Mouse (Mus musculus) hindbrain, embryonic 13.5 days (tissue): ENCODE results near the gene 2410004B18Rik. TPM values are rescaled to one million over a fixed set of nuclear protein-coding genes. Genes with fewer than 3 reads are reported as not detected.

Experiments
- ATAC-seq: fragments of 200-750 bp; cut with Nextera tagmentation; 2 replicates; pipeline ENCODE4 v1.8.0; 2017; ENCODE audit warnings: moderate TSS enrichment; ENCODE audit not compliant: low FRiP score
- H3K27ac ChIP-seq: fragments of 300-500 bp; sonication (generic); 2 replicates; pipeline ENCODE4 v1.5.1; 2015; ENCODE audit warnings: inconsistent platforms, mild to moderate bottlenecking, moderate library complexity
- H3K27me3 ChIP-seq: fragments of 300-500 bp; sonication (generic); 2 replicates; pipeline ENCODE4 v1.6.1; 2015; ENCODE audit warnings: mild to moderate bottlenecking, inconsistent platforms
- H3K36me3 ChIP-seq: fragments of 300-500 bp; sonication (generic); 2 replicates; pipeline ENCODE4 v1.6.1; 2015; ENCODE audit warnings: mild to moderate bottlenecking, inconsistent platforms
- H3K4me1 ChIP-seq: fragments of 300-500 bp; sonication (generic); replicated peaks from 2 replicates; pipeline ENCODE4 v1.6.1; 2015; ENCODE audit warnings: inconsistent platforms
- H3K4me2 ChIP-seq: fragments of 300-500 bp; sonication (generic); 2 replicates; pipeline ENCODE4 v1.6.1; 2015; ENCODE audit warnings: inconsistent platforms, mild to moderate bottlenecking, moderate library complexity
- H3K4me3 ChIP-seq: fragments of 300-500 bp; sonication (generic); 2 replicates; pipeline ENCODE4 v1.5.1; 2015; ENCODE audit warnings: mild to moderate bottlenecking, inconsistent platforms
- H3K9ac ChIP-seq: fragments of 300-500 bp; sonication (generic); 2 replicates; pipeline ENCODE4 v1.6.1; 2015; ENCODE audit warnings: mild to moderate bottlenecking, inconsistent platforms
- H3K9me3 ChIP-seq: fragments of 300-500 bp; sonication (generic); 2 replicates; pipeline ENCODE4 v1.6.1; 2016; ENCODE audit warnings: inconsistent platforms
- WGBS: fragments of 180-500 bp; shearing (Covaris S2); methylation state at CpG from one replicate; pipeline ENCODE4 v1.1.7; 2015; 5-methylcytosine and 5-hydroxymethylcytosine counted together
- polyA plus RNA-seq: library from polyadenylated mRNA; unstranded; fragments of >200 nt; fragmentation: Nextera tagmentation; extraction: Ambion mirVana; gene quantifications from 2 replicates; pipeline ENCODE4 v1.2.1, GENCODE M21; 2015

2410004B18Rik gene
- polyA plus RNA-seq, 1 experiment from 2014 or later, result 74.1 TPM

DNA sequence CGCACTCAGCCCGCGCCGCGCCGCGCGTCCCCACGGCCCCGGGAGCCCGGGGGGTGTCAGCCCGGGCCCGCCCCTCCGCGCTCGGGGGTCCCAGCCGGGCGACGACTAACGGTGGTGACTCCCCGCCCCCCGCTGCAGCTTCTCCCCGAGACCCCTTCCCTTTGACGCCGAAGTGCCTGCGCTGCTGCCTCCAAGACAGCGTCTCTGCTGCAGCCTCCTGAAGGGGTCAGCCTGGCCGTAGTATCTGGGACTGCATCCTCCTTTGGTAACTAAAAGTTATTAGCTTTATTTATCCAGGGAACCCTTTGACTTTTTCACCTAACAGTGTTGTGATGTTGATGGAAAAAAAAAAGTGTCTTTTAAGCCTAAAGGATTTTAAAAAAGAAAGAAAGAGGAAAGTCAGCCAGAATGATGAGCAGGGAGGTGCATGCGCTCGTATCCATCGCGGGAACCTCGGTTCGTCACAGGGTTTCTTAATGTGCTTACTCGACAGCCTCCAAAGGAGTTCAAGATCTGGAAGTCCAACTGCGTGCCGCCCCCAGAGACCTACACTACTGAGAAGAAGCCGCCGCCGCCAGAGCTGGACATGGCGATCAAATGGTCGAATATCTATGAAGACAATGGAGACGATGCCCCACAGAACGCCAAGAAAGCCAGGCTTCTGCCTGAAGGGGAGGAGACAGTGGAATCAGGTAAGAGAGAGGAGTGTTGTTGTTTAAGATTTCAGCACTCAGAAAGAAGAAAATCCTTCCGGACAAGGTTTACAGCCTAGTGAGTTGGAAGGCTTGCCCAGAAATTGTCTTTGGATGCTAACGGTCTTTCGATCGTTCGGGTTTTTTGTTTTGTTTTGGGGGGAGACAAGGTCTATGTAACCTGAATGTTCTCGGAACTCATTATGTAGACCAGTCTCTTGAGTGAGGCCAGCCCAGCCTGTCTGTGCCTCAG, 863 bp downstream of the 2410004B18Rik start:
- peak overlapping the region; percentile 84 for H3K4me2 ChIP-seq
- peak; percentile 47 for ATAC-seq
- H3K4me1 ChIP-seq, result peaks cover 39% of the 10 kb centered on the region
- H3K27me3 ChIP-seq, result no peaks in the 10 kb centered on the region
- 18% methylated on average over 48 of the region's 50 CpGs for WGBS
- H3K9me3 ChIP-seq, result no peaks in the 10 kb centered on the region
- peak overlapping the region; percentile 84 for H3K27ac ChIP-seq
- peak overlapping the region; percentile 99 for H3K4me3 ChIP-seq
- H3K9ac ChIP-seq, result peak overlapping the region; percentile 96
- H3K36me3 ChIP-seq, result peaks cover 18% of the 10 kb centered on the region

DNA sequence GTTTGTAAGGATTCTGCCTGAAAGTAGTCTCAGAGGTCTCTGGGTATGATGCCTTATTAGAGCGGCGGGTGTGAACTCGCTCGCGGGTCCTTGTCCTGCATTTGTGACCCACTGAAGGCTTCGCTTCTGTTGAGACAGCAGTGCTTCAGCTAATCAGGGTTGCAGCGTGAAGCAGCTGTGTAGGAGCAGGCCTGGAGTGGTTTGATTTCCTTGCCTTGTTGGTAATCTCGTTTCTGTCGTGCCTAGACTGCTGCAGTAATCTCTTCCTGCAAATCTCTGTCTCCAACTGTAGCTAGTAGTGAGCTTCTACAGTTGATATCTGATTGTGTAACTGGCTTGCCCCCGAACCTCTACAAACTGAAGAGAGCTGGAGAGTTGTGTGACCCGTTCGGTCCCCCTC, 1.6 kb downstream of the 2410004B18Rik start:
- 86% methylated on average over 12 of the region's 12 CpGs for WGBS
- Histone ChIP-seq H3K4me1 (peaks cover 39% of the 10 kb centered on the region), H3K27ac (no peak overlapping the region), H3K4me2 (peak overlapping the region; percentile 84), H3K36me3 (peaks cover 22% of the 10 kb centered on the region), H3K9me3 (no peaks in the 10 kb centered on the region), H3K27me3 (no peaks in the 10 kb centered on the region), H3K4me3 (peak overlapping the region; percentile 99), H3K9ac (peak overlapping the region; percentile 96; the same call in 1 of the 2 replicates)
- no peak for ATAC-seq

DNA sequence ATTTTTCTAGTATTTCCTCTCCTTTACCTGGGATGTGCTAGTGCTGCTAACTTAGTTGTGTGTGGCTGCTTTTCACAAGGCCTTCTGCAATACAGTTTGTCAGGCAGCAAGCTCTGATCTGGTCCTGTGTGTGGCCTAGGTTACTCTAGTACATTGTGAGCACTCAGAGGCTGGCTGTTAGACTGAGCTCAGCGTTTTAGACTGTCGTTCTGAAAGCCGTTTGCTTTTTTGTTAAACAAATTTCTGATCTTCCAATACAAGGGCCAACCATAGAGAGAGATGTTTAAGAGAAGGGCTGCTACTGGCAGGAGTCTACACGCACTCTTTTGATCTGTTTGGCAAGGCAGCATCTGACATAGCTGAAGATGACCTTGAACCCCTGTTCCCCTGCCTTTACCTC, 2.2 kb downstream of the 2410004B18Rik start:
- Histone ChIP-seq H3K27ac (no peak overlapping the region), H3K4me2 (peak overlapping the region; percentile 84; the same call in 1 of the 2 replicates), H3K9me3 (no peaks in the 10 kb centered on the region), H3K4me3 (peak overlapping the region; percentile 99; the same call in 1 of the 2 replicates), H3K4me1 (peaks cover 39% of the 10 kb centered on the region), H3K27me3 (no peaks in the 10 kb centered on the region), H3K36me3 (peaks cover 28% of the 10 kb centered on the region), H3K9ac (0 out of 2 replicates have a peak overlapping the region, but pooled peaks have one; percentile 29)
- 85% methylated on average over 4 of the region's 4 CpGs for WGBS
- ATAC-seq, result no peak

DNA sequence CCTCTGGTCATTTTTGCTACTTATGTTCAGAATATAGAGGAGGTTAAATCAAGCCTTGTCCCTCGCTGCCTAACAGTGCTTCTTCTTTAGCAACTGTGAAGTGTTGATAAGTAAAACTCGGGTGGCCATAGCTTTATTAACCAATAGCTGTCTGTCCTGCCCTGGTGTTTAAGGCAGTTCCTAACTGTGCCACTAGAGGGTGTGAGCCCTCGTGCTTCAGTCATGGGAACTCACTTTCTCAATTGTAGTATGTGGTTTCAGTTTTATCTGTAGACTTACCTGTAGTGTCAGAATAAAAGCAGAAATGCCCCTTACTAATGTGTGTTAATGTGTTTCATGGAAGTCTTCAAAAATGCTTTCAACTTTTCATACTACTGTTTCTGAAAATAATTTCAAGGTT, 4.2 kb downstream of the 2410004B18Rik start:
- Histone ChIP-seq H3K27ac (no peak overlapping the region), H3K9me3 (no peaks in the 10 kb centered on the region), H3K4me3 (no peak overlapping the region), H3K4me2 (no peak overlapping the region), H3K36me3 (peaks cover 32% of the 10 kb centered on the region), H3K4me1 (peaks cover 39% of the 10 kb centered on the region), H3K27me3 (no peaks in the 10 kb centered on the region), H3K9ac (no peak overlapping the region)
- 19% methylated on average over 3 of the region's 3 CpGs for WGBS
- ATAC-seq, result no peak

DNA sequence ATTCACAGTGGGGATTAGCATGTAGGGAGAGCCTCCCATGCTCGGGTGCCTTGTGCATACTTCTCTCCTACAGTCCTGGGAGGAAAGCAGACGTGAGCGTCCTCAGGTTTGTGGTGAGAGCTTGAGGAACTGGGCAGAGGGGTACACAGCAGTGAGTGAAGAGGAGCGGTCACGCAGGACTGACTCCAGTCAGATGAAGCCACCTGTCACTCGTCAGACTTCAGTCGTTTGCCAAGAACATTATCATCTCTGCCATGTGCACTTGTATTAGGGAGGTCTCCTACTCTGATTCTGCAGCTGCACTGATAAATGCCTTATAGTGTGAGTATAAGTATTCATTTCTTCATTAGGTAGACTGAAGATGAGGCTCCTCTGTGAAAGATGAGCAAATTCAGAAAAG, 6.5 kb downstream of the 2410004B18Rik start:
- 84% methylated on average over 7 of the region's 7 CpGs for WGBS
- Histone ChIP-seq H3K27me3 (0 out of 2 replicates have a peak, but pooled peaks cover 2% of the 10 kb centered on the region), H3K36me3 (peaks cover 30% of the 10 kb centered on the region), H3K4me2 (no peak overlapping the region), H3K4me1 (peaks cover 23% of the 10 kb centered on the region), H3K4me3 (no peak overlapping the region), H3K9me3 (no peaks in the 10 kb centered on the region), H3K27ac (no peak overlapping the region), H3K9ac (no peak overlapping the region)
- no peak for ATAC-seq

DNA sequence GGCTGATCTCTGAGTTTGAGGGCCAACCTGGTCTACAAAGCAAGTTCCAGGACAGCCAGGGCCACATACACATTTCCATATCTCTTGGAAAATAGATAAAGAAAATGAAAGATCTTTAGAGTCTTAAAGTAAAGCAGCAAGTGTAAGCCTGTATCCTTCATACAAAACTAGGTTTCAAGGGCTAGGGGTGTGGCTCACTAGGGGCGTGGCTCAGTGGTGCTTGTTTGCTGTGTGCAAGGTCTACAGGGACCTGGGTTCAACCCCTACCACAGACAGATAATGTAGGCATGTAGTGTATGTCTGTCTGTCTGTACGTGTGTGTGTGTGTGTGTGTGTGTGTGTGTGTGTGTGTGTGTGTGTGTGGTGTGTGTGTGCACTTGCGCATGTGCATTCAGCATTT, 8.1 kb downstream of the 2410004B18Rik start:
- Histone ChIP-seq H3K4me2 (no peak overlapping the region), H3K36me3 (peaks cover 20% of the 10 kb centered on the region), H3K9ac (no peak overlapping the region), H3K27me3 (0 out of 2 replicates have a peak, but pooled peaks cover 7% of the 10 kb centered on the region), H3K27ac (no peak overlapping the region), H3K4me1 (peaks cover 22% of the 10 kb centered on the region), H3K9me3 (no peaks in the 10 kb centered on the region), H3K4me3 (no peak overlapping the region)
- no peak for ATAC-seq
- 96% methylated on average over 3 of the region's 3 CpGs for WGBS

DNA sequence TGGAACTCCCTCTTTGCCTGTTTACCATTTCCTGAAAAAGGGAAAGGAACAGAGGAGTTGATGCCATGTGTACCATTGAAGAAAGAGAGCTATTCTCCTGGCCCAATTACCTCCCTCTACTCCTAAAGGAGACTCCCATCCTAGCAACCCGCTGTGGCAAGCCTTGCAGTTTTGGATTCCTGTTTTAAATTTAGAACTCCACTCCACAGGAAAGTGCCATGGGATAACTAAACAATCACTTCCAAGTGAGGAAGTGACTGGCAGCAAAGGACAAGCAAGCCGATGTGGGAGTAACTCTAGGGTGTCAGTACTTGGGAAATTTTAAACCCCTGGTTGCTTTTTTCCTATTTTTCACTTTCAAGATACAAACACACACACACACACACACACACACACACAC, 8.8 kb downstream of the 2410004B18Rik start:
- ATAC-seq, result no peak
- Histone ChIP-seq H3K27me3 (peaks cover 11% of the 10 kb centered on the region; the same call in 1 of the 2 replicates), H3K27ac (no peak overlapping the region), H3K4me2 (no peak overlapping the region), H3K9me3 (no peaks in the 10 kb centered on the region), H3K9ac (no peak overlapping the region), H3K4me1 (peaks cover 16% of the 10 kb centered on the region), H3K36me3 (peaks cover 18% of the 10 kb centered on the region), H3K4me3 (no peak overlapping the region)
- 73% methylated on average over 2 of the region's 2 CpGs for WGBS

DNA sequence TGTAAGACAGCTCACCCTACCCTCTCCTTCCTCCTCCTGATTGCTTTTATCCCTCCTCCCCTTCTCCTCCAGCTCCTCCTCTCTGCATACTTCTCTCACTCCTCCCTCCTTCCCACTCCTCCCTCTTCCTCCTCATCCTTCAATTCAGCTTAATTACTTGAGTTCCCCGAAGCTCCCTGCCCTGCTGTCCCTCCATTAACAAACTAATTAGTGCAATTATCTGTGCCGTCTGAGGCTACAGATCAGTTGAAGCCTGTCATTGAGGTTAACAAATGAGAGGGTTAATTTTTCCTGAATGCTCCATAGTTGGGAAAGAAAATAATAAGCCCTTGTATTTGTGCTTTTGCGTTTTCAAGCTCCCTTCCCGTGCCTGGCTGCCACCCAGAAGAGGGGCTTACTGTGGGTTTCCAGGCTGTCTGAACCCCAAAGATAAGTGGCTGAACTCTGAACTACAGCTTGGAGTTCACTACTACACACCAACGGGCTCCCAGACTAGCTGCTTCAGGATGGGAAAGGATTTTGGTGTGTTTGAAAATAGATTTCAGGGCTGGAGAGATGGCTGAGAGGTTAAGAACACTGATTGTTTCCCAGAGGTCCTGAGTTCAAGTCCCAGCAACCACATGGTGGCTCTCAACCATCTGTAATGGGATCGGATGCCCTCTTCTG, 9.9 kb downstream of the 2410004B18Rik start:
- H3K4me2 ChIP-seq, result no peak overlapping the region
- peaks cover 12% of the 10 kb centered on the region for H3K4me1 ChIP-seq
- ATAC-seq, result peak; percentile 48; the same call in 1 of the 2 replicates
- H3K27me3 ChIP-seq, result peaks cover 11% of the 10 kb centered on the region; the same call in 1 of the 2 replicates
- H3K27ac ChIP-seq, result peak overlapping the region; percentile 18; the same call in 1 of the 2 replicates
- no peak overlapping the region for H3K9ac ChIP-seq
- no peaks in the 10 kb centered on the region for H3K9me3 ChIP-seq
- WGBS, result 42% methylated on average over 6 of the region's 6 CpGs
- H3K36me3 ChIP-seq, result peaks cover 18% of the 10 kb centered on the region
- H3K4me3 ChIP-seq, result no peak overlapping the region

DNA sequence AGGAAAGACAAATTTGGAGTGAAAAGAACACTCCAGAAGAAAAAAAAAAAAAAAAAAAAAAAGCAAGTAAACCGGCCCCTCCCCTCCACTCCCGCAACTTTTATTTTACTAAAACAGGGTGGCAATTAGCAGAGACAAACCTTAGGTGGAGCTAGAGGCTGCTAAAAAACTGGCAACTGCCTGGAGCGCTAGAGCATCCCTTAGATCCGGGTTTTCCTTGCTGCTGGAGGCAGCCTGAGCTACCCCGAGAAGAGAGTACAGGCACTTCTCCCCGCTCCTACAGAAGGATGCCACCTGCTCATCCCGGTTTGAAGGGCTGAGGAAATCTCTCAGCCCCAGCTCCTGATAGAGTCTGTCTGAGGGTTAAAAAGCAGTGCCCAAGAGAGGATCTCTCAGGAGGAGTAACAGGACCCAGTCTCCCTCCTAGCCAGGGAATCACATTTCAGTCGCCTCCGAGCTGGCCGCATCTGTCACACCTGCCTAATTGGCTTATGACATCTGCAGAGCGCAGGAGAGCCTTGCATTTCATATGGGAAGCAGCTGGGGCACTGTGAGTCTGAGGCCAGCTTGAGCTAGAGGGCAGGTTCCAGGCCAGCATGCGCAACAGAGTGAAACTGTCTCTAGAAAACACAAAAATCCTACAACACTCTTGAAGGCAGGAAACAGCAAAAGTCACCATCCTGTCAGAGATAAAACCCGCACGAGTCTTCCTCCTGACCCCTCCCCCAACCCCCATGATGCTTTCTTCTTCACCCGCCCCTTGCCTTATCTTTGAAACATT, 12.4 kb downstream of the 2410004B18Rik start:
- Histone ChIP-seq H3K9ac (peak overlapping the region; percentile 58), H3K4me3 (peak overlapping the region; percentile 15; the same call in 1 of the 2 replicates)

DNA sequence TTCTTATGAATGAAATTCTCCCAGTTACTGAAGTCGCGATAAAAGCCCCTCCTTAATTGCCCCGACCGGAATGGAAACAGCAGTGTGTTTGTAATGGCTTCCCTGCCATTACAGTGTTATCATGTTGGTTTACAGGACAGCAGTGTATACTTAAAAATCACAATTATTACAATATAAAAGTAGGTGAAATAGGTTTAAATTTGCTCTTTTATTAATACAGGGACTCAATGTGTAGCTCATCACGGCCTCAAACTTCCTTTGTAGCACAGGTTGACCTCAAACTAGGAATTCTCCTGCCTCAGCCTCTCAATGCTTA, 13.0 kb downstream of the 2410004B18Rik start:
- Histone ChIP-seq H3K4me3 (no peak overlapping the region), H3K9ac (no peak overlapping the region), H3K27ac (no peak overlapping the region), H3K36me3 (no peaks in the 10 kb centered on the region), H3K27me3 (peaks cover 11% of the 10 kb centered on the region; the same call in 1 of the 2 replicates), H3K4me2 (peak overlapping the region; percentile 51; the same call in 1 of the 2 replicates), H3K4me1 (peaks cover 12% of the 10 kb centered on the region), H3K9me3 (no peaks in the 10 kb centered on the region)
- no peak for ATAC-seq
- WGBS, result 59% methylated on average over 5 of the region's 5 CpGs

More for the DNA sequence above, 12.4 kb downstream of the 2410004B18Rik start:
- Histone ChIP-seq H3K27ac (no peak overlapping the region), H3K27me3 (peaks cover 11% of the 10 kb centered on the region; the same call in 1 of the 2 replicates), H3K4me1 (peaks cover 12% of the 10 kb centered on the region), H3K36me3 (peaks cover 2% of the 10 kb centered on the region; the same call in 1 of the 2 replicates), H3K9me3 (no peaks in the 10 kb centered on the region), H3K4me2 (peak overlapping the region; percentile 51)
- WGBS, result 7% methylated on average over 15 of the region's 15 CpGs
- peak; percentile 77 for ATAC-seq

DNA sequence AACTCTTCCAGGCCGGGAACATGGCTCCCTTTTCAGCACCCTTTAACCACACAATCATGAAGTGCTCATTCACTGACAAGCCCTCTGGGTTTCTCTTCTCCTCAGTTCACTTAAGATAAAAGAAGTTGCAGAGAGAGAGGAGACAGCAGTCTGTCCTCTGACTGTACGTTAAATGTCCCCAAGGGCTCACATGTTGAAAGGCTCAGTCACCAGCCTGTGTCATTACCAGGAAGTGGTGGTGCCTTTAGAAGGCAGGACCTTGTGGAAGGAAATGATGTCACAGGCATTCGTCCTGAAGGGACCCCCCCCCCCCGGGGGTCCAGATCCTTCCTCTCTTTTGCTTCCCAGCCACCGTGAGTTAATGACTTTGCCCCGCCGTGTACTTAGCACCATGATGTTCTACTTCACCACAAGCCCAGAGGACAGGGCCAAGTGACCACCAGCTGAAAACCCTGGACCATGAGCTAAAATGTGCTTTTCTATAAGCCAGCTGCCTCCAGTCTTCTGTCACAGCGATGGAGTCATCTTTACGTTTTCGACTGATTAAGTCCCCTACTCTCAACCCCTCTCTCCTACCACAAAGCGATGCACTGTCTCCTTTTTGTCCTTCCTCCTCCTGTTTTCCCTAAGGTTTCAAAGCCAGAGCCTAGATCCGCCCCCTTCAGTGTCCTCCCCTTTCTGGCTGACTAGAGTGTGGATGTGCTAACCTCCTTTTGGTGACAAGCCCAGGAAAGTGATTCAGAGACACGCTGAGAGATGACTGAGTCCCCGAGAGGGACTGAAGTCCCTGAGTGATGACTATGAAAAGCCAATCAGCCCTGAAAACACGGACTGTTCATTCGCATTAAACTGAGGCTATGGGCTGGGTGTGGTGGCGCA, 13.7 kb downstream of the 2410004B18Rik start:
- no peak for ATAC-seq
- Histone ChIP-seq H3K4me1 (peaks cover 12% of the 10 kb centered on the region), H3K27me3 (peaks cover 11% of the 10 kb centered on the region; the same call in 1 of the 2 replicates), H3K36me3 (no peaks in the 10 kb centered on the region), H3K4me3 (no peak overlapping the region), H3K4me2 (no peak overlapping the region), H3K9ac (no peak overlapping the region), H3K27ac (no peak overlapping the region), H3K9me3 (no peaks in the 10 kb centered on the region)
- WGBS, result 71% methylated on average over 17 of the region's 17 CpGs
